Mouse (Mus musculus): ENCODE results near the gene Ugt1a2. TPM values are rescaled to one million over a fixed set of nuclear protein-coding genes. Genes with fewer than 3 reads are reported as not detected.

The Ugt1a2 gene
- polyA plus RNA-seq, 1 experiment, result not detected

DNA sequence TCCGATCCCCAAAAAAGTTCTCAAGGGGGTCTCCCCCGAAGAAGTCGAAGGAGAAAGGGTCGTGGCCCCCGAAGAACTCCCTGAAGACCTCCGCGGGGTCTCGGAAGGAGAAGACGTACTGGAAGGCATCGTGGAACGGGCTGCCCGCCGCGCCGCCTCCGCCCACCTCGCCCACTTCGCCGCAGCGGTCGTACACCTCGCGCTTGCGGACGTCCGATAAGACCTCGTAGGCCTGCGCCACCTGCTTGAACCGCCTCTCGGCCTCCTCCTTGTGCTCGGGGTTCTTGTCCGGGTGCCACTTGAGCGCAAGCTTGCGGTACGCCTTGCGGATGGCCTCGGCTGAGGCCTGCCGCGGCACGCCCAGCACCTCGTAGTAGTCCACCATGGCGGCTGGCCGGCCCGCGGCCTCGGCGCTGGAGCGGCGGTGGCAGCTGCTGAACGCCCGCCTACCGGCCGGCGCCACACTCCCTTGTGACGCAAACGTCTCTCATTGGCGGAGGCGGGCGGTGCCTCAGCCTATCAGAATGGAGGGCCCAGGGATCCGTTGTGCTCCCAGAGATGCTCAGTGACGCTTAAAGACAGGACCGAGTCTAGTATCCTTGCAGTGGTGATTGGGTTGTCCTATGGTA lies 5.0 kb downstream of the Ugt1a2 start, which contains the start of gene Dnajb3:
TSS of gene Dnajb3 (minus strand) at position 489 of the 629 bp plus-strand sequence.
- H3K36me3 ChIP-seq (replicated peaks; ENCODE audit: low read length), result no peaks in the 10 kb centered on the region
- peaks cover 18% of the 10 kb centered on the region for H3K9me3 ChIP-seq
- peak within 1 kb of the TSS; percentile 81 for H3K4me3 ChIP-seq (replicated peaks)
- H3K4me1 ChIP-seq, result peaks cover 4% of the 10 kb centered on the region
- TF ChIP-seq GATA1 (IDR thresholded peaks at IDR 0.05; ENCODE audit: borderline replicate concordance, low read length), result no peak
- TF ChIP-seq FLI1 (IDR thresholded peaks at IDR 0.05; ENCODE audit: low read length), result no peak
- H3K27me3 ChIP-seq (replicated peaks), result peaks cover 10% of the 10 kb centered on the region

DNA sequence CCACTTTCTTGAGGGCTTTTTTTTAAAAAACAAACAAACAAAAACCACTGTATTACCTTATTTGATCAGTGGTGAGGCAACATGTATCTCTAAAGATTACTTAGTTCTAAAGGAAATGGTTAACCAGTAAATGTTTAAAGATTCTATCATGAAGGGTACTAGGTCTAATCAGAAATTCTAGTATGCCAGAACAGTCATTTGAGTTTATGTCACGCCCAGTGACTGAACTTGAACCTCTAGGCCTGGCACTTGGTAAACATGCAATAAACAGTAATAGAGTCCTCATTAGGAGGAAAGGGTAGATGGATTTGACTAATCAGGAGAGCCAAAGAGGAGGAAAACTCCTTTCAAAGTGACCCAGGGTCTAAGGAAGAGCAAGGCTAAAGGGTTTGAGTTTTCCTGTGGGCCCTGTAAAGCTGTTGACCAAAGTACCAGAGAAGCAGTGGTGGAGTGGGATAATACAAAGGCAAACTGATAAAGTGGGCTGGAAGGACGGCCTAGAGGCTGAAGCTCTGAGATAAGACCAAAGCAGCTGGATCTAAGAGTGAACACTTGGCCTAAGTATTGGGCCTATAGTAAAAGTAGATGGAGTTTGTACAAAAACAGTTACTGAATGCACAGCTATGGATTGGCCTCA lies 6.6 kb downstream of the Ugt1a2 start:
- H3K9me3 ChIP-seq, result peaks cover 25% of the 10 kb centered on the region
- peaks cover 7% of the 10 kb centered on the region for H3K27me3 ChIP-seq (replicated peaks)
- peaks cover 4% of the 10 kb centered on the region for H3K4me1 ChIP-seq
- H3K4me3 ChIP-seq (replicated peaks), result no peak overlapping the region
- no peaks in the 10 kb centered on the region for H3K36me3 ChIP-seq (replicated peaks; ENCODE audit: low read length)
- TF ChIP-seq GATA1 (IDR thresholded peaks at IDR 0.05; ENCODE audit: borderline replicate concordance, low read length) (no peak), FLI1 (IDR thresholded peaks at IDR 0.05; ENCODE audit: low read length) (no peak)

DNA sequence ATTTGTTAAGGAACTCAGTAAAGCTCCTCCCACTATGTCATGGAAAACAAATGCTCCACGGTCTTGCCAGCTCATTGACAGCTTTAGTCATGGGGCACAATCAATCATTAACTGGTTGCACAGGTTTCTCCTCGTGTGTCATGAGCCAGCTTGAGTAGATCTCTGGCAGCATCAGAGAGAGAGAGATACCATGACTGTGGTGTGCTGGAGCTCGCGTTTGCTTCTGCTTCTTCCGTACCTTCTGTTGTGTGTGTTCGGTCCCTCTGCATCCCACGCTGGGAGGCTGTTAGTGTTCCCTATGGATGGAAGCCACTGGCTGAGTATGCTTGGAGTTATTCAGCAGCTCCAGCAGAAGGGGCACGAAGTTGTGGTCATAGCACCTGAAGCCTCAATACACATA lies 11.4 kb downstream of the Ugt1a2 start, which contains the start of gene Ugt1a1:
TSS of gene Ugt1a1 (plus strand) at position 148 of the 400 bp plus-strand sequence.
- no peaks in the 10 kb centered on the region for H3K36me3 ChIP-seq (replicated peaks; ENCODE audit: low read length)
- peak within 1 kb of the TSS; percentile 1 for H3K4me3 ChIP-seq (replicated peaks)
- no peaks in the 10 kb centered on the region for H3K27me3 ChIP-seq (replicated peaks)
- H3K9me3 ChIP-seq, result peaks cover 32% of the 10 kb centered on the region
- peaks cover 4% of the 10 kb centered on the region; the same call in 1 of the 2 replicates for H3K4me1 ChIP-seq
- TF ChIP-seq GATA1 (IDR thresholded peaks at IDR 0.05; ENCODE audit: borderline replicate concordance, low read length) (no peak), FLI1 (IDR thresholded peaks at IDR 0.05; ENCODE audit: low read length) (no peak)

DNA sequence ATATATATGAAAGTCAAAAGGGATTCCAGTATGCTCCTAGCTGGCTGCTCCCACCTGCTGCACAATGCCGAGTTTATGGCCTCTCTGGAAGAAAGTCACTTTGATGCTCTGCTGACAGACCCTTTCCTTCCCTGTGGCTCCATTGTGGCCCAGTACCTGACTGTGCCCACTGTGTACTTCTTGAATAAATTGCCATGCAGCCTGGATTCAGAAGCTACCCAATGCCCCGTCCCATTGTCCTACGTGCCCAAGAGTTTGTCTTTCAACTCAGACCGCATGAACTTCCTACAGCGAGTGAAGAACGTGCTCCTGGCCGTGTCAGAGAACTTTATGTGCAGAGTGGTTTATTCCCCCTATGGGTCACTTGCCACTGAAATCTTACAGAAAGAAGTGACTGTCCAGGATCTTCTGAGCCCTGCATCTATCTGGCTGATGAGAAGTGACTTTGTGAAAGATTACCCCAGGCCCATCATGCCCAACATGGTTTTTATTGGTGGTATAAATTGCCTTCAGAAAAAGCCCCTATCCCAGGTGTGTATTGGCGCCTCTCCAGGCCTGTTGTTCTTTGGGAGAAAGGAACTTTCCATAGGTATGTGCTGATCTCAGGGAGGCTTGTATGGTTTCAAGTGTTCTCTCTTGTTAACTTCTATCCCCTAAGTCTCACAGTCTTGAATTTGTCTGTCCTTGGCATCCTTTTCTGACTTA lies 12.1 kb downstream of the Ugt1a2 start:
- Histone ChIP-seq H3K4me3 (replicated peaks) (no peak overlapping the region), H3K9me3 (peaks cover 38% of the 10 kb centered on the region), H3K4me1 (no peaks in the 10 kb centered on the region), H3K27me3 (replicated peaks) (no peaks in the 10 kb centered on the region), H3K36me3 (replicated peaks; ENCODE audit: low read length) (no peaks in the 10 kb centered on the region)
- TF ChIP-seq FLI1 (IDR thresholded peaks at IDR 0.05; ENCODE audit: low read length), result no peak
- TF ChIP-seq GATA1 (IDR thresholded peaks at IDR 0.05; ENCODE audit: borderline replicate concordance, low read length), result no peak

DNA sequence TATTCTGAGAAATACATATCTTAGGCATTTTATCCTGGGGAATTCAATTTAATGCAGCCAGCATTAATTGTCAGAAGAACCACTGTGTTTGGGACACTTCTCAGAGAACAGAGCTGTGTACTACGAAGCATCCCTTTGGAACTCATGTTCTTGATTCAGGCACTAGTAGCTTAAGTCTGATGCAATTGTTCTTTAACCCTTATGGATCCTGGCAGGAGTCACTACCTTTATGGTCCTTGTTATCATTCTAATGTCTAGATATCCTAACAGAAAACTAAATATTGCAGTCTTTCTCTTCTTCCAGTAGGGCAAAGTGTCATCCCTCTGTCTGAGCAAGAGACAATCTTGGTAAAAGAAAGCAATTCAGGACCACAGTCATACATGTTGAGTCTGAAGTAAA lies 12.7 kb downstream of the Ugt1a2 start:
- Histone ChIP-seq H3K36me3 (replicated peaks; ENCODE audit: low read length) (no peaks in the 10 kb centered on the region), H3K27me3 (replicated peaks) (no peaks in the 10 kb centered on the region), H3K4me1 (no peaks in the 10 kb centered on the region), H3K4me3 (replicated peaks) (no peak overlapping the region), H3K9me3 (peaks cover 40% of the 10 kb centered on the region)
- TF ChIP-seq FLI1 (IDR thresholded peaks at IDR 0.05; ENCODE audit: low read length) (no peak), GATA1 (IDR thresholded peaks at IDR 0.05; ENCODE audit: borderline replicate concordance, low read length) (no peak)

DNA sequence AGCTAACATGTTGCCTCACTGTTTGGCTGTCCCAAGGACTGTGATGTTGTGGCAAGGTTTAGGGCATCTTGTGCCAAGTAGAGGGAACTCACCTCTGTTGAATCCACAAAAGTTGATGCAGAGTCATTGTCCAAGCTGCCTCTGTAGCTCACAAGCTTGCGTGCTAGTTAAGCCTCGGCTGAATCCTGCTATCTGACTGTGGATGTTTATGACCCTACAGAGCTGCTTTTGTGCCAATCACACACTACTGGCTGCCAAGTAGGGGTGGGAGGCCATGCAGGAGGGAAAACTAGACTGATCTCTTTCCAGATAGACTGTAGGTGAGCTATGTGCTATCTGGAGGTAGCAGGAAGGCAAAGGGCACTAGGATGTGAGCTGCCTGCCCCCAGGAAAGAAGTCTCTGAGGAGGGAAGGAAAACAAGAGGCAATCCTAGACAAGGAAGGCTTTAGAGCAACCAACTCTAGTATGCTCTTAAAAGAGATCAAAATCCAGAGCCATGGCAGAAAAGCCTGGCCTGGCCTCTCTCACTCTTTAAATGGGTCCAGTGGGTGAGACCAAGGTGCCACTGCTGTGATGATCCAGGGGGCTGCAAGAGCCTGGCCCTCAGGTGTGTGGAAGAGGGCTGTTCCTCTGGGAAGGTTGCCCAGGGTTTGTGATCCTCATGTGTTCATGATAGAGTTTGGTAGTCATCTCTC lies 13.5 kb downstream of the Ugt1a2 start:
- no peak; the same call in 1 of the 2 replicates for TF ChIP-seq FLI1 (IDR thresholded peaks at IDR 0.05; ENCODE audit: low read length)
- 0 out of 3 replicates have a peak, but pooled peaks have one; percentile 10 for TF ChIP-seq GATA1 (IDR thresholded peaks at IDR 0.05; ENCODE audit: borderline replicate concordance, low read length)
- Histone ChIP-seq H3K4me3 (replicated peaks) (no peak overlapping the region), H3K9me3 (peaks cover 40% of the 10 kb centered on the region), H3K27me3 (replicated peaks) (no peaks in the 10 kb centered on the region), H3K4me1 (no peaks in the 10 kb centered on the region), H3K36me3 (replicated peaks; ENCODE audit: low read length) (no peaks in the 10 kb centered on the region)

DNA sequence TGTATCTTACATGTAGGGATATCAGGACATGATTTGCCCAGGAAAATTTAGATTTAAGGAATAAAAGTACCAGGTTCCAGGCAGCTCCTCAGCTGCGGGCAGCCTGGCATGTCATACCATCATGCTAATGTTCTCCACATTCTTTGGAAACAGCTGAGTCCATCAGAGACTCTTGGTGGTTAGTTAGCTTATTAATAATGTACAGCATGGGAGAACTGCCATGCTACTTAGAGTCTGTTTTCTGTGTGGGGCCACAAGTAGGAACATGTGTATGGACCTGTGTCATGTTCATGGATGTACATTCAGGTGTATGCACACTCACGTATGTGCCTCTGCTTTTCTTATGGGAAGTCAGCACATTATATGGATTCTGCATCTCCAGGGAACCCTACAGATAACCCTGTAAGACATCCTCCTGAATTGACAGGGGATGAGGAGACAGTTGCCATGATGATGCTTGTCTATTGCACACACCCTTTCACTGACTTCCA lies 14.1 kb downstream of the Ugt1a2 start:
- peaks cover 40% of the 10 kb centered on the region for H3K9me3 ChIP-seq

DNA sequence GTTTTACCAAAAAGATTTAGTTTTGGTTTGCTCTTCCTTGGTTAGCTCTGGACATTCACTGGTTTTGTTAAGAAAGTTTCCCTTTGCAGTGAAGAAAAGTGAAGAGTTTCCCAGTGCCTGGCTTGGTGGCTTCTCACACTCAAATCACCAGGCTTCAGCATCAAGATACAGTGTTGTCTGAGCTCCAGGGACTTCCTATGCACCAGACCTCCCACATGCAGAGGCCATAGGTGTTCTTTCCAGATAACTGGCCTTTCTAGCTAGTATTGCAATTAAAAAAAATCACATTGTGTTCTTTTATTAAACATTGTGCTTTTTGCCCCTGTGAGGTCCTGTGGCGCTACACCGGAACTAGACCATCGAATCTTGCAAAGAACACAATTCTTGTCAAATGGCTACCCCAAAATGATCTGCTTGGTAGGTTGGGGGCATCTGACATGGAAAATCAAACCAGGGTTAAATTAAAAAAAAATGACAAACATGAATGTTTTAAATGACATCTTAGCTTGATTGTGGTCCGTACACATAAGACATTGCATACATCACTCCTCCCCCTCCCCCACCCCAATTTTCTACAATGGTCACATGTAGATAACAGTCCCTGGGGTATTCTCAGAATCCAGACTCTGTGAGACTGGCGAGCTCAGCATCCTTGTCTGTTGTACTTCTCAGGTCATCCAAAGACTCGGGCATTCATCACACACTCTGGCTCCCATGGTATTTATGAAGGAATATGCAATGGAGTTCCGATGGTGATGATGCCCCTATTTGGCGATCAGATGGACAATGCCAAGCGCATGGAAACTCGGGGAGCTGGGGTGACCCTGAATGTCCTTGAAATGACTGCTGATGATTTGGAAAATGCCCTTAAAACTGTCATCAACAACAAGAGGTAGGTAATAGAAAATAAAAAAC lies 15.3 kb downstream of the Ugt1a2 start:
- no peak for TF ChIP-seq FLI1 (IDR thresholded peaks at IDR 0.05; ENCODE audit: low read length)
- no peak for TF ChIP-seq GATA1 (IDR thresholded peaks at IDR 0.05; ENCODE audit: borderline replicate concordance, low read length)
- Histone ChIP-seq H3K36me3 (replicated peaks; ENCODE audit: low read length) (no peaks in the 10 kb centered on the region), H3K9me3 (peaks cover 40% of the 10 kb centered on the region), H3K27me3 (replicated peaks) (no peaks in the 10 kb centered on the region), H3K4me1 (no peaks in the 10 kb centered on the region), H3K4me3 (replicated peaks) (no peak overlapping the region)

More for the DNA sequence above, 14.1 kb downstream of the Ugt1a2 start:
- no peak for TF ChIP-seq FLI1 (IDR thresholded peaks at IDR 0.05; ENCODE audit: low read length)
- TF ChIP-seq GATA1 (IDR thresholded peaks at IDR 0.05; ENCODE audit: borderline replicate concordance, low read length), result no peak
- H3K4me1 ChIP-seq, result no peaks in the 10 kb centered on the region
- no peaks in the 10 kb centered on the region for H3K27me3 ChIP-seq (replicated peaks)
- H3K4me3 ChIP-seq (replicated peaks), result no peak overlapping the region
- H3K36me3 ChIP-seq (replicated peaks; ENCODE audit: low read length), result no peaks in the 10 kb centered on the region
